Mouse (Mus musculus) kidney, adult 9 months (tissue): ENCODE data around the gene Slc35e4.
A peak's percentile ranks its signal among the peaks of the same experiment; 100 is the strongest.
"Not testable (repeated sequence)": the region's sequence is repeated elsewhere in the genome, so short reads cannot be mapped to it uniquely, and the experiment has no call there.

Experiments used
- DNase-seq: peaks from one replicate; pipeline ENCODE4 v3.0.0; 2022

Slc35e4 gene

DNA sequence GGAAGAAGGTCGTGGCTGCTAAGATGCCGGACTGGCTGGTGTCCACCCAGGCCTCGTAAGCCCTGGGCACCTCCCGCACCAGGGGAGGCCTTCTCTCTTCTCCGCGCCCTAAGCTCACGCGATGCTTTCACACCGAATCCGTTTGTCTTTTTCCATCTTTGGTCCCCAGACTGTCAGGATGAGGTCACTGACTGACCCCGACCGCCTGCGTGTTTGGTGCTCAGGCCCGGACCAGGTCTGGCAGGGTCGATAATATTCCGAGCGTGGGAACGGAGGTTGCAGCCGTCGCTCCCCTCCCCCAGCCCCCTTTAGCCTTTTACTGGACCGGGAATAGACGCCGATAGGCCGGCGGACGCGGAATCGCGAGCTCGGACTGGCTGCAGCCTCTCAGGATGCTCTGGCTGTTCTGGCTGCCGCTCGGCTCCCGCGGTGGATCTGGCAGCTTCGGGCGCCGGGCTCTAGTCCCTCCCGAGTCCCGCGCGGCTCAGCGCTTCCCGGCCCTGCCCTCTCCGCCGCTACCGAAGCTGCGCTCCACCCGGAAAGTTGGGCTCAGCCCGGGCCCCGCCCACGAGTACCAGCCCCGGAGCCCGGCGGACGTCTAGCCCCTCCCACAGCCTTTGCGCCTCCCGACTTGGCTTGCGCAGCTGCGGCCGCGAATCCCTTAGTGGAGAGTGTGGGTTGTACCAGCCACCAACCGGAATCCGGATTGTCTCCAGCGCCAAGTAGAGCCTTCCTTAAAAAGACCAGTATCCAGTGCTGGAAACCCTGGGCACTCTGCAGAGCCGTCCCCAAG is 952 bp downstream of the Slc35e4 start:
- peak; percentile 94 for DNase-seq

DNA sequence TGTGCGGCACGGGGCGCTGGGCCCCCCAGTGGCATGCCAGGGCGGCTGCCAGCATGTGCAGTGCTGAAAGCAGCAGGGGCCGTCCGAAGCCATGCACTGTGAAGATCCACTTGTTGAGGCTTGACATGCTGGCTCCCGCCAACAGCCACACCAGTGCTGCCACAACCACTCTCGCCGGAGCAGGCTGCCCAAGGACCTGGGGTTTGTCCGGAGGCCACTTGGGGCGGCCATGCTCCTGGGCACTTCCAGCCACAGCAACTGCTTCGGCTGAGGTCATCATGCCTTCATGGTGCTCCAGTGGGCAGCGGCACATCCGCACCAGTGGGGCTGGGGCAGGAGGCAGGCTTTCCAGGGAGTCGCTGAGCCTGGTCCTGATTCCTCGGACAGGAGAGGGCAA is 1.6 kb downstream of the Slc35e4 start:
- DNase-seq: no peak

GRCm38 (mm10) chr11:3912100-3912874 is 2.2 kb downstream of the Slc35e4 start:
- DNase-seq: no peak

- DNase-seq: not testable (repeated sequence)
Measured at GRCm38 (mm10) chr11:3911440-3911839, 3.0 kb downstream of the Slc35e4 start.

DNA sequence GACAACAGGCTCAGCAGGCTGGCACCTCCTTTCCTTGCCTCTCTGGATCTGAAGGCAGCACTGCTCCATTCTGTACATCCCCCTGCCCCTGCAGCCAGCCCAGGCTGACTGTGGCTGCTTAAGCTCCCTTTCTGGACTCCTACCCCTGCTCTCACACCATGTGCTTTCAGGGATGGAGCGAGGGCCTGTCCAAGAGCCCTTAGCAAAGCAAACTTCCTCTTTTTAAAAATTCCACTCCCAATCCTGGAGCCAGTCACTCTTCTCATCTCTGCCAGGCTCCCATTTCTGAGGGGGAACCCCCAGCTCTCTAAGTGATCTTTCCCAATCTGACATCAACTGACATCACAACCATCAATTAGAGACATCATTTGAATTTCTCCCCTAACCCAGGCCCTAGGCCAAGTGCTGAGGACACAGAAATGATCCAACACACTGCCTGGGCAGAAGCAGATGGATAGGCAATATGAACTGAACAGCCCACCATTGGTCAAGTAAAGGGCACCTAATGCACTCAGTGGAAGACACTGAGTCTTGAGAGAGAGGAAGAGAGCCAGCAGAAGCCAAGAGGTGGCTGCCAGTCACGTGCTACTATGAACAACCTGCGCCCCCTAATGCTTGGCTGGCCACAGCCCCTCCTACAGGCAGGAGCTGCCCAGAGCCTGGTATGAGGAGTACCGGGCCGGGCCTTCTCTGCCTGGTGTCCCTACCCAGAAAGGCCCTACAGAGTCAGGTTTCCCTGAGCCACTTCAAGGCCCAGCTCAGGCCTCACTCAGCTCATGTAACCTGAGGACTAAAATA is 3.8 kb downstream of the Slc35e4 start:
- DNase-seq: peak; percentile 44

GRCm38 (mm10) chr11:3909236-3909635 is 5.2 kb downstream of the Slc35e4 start:
- no peak for DNase-seq

DNA sequence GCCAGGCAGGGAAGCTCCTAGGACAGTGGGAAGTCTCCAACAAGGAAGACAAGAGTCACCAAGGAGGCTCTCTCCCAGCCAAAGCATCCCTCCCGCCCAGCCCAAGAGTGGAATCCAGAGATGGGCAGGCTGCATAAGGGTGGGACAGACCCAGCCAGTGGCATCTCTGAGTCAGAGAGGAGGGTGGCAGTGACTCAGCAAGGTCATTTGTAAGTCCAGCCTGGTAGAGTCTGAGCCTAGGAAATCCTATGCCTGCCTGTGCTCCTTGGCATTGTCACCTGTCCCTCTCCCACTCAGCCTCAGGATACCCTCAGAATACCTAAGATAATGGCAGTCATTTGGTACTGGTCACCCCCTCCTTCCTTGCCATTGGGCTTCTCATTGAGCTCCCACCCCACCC is 9.0 kb downstream of the Slc35e4 start:
- no peak for DNase-seq

DNA sequence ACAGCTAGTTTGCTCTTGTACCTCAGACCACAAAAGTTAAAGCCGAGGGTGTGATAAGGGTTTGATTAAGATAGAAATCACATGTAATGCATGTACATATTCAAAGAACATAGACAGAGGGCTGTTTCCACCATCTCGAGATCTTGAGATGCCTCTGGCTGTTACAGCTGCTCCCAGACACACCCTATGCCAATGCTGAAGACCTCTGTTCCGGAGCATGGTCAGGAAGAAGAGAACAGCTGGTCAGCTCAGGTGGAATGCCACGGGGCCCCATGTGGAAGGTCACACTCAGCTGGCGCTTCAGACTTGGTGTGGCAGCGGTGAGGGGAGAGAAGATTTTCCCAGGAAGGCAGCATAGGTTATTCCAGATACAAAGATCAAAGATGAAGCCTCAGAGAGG is 9.8 kb downstream of the Slc35e4 start:
- DNase-seq: no peak

- peak; percentile 97 for DNase-seq
Measured at GRCm38 (mm10) chr11:3903046-3903445, 11.4 kb downstream of the Slc35e4 start.

GRCm38 (mm10) chr11:3902516-3902915 is 11.9 kb downstream of the Slc35e4 start:
- no peak for DNase-seq

DNA sequence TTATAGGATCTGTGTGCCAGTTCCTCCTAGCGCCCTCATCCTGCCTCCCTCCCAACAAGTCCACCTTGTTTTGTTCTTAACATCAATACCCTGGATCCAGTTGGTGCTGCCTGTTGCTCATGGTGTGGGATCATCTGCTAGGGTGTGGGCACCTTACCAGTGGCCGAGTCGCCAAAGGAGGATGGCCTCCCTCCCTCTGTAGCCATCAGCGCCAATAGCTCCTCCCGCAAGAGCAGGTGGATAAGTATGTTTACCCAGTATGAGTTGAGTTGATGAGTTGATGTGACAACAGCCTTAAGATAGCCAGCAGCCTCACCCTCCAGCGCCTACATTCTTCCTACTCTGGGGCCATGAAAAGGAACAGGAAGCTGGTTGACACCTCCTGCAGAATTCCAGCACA is 14.2 kb downstream of the Slc35e4 start:
- DNase-seq: no peak

GRCm38 (mm10) chr11:3895933-3896332 is 18.5 kb downstream of the Slc35e4 start:
- DNase-seq: peak; percentile 58

- DNase-seq: peak; percentile 76
Measured at GRCm38 (mm10) chr11:3895458-3895857, 19.0 kb downstream of the Slc35e4 start.

DNA sequence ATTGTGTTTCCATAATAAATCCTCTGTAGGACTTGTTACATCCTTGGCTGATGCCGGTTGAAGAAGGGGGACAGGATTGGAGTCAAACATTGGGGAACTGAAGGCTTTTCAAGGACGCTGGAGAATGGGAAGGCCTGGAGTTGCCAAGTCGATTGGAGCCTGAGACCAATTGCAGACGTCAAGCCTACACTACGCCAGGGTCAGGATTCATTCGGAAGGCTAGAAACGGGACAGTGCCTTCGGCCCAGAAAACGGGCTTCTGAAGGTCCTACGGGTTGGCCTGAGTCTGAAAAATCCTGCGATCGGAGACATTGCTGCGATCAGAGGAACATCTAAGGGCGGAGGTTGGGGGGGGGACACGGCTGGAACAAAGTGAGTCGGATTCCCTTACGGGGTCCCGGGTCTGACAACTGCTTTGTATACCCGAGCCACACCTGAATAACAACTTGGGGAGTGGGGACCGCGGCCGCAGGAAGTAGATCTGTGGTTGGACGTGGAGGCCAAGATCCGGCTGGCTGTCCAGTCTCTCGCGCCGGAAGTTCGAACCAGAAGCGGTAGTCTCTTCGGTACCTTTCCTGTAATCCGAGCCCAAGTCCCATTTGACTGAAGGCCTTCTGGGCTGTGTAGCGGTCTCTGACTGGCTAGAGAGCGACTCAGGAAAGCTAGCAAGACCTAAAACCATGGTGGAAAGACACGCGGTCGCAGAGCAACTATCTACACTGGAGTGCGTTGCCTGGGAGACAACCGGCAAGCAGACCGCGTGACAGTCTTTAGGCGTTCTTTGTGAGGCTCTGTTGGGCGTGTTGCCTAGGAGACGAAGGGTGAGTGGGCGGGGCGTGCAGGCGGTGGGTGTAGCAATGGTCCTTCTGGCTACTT is 19.8 kb downstream of the Slc35e4 start, which contains the start of the genes 4921536K21Rik and Dusp18:
TSS of gene 4921536K21Rik (minus strand) at position 693 of the 876 bp plus-strand sequence.
TSS of gene Dusp18 (plus strand) at position 835 of the 876 bp plus-strand sequence.
- peak; percentile 96 for DNase-seq

DNA sequence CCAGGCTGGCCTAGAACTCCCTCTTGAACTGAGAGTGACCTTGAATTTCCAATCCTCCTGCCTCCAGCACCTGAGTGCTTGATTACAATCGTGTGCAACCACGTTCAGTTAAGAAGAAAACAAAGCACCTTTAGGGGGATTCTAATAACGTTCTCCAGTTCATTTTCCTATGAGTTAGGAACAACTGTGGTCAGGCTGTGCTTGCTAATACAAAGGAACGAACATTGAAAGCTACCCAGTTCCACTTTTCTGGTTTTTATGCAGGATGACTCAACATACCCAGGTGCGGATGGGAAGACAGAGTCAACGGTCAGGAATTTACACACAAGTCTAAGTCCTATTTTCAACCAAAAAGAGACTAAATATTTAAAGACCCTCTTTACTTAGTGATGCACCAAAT is 20.5 kb downstream of the Slc35e4 start:
- DNase-seq: no peak

- DNase-seq: no peak
Measured at GRCm38 (mm10) chr11:3887331-3887730, 27.1 kb downstream of the Slc35e4 start.

DNA sequence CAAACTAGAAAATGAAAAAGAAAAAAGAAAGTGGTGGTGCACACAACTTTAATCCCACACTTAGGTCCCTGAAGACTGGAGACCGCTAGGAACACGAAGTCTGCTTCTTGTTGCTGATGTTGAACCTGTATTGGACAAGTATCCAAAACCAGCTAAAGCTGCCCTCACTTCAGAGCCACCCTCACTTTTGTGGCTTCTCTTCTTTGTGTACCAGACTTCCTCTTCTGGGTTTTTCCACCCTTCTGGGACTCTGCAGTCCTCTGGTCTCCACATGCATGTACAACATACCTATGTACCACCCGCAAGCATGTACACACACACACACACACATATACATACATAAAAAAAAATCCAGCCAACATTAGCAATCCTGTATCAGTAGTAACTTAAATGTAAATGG is 30.8 kb downstream of the Slc35e4 start:
- DNase-seq: no peak

- DNase-seq: peak; percentile 86
Measured at GRCm38 (mm10) chr11:3879836-3880235, 34.6 kb downstream of the Slc35e4 start.

- no peak for DNase-seq
Measured at GRCm38 (mm10) chr11:3878660-3879059, 35.8 kb downstream of the Slc35e4 start.

- DNase-seq: no peak
Measured at GRCm38 (mm10) chr11:3876419-3876818, 38.0 kb downstream of the Slc35e4 start.

- DNase-seq: peak; percentile 39
Measured at GRCm38 (mm10) chr11:3864343-3864742, 50.1 kb downstream of the Slc35e4 start.
